ENCODE assay signal across 23 mouse cellular contexts in genomic region chr14:30761211-30761610, GRCm38 (mm10). TPM values are rescaled to one million over a fixed set of nuclear protein-coding genes. Genes with fewer than 3 reads are reported as not detected.
DNase-seq lines count a peak whose midpoint lies in the region; ATAC-seq lines count a peak whose summit lies in the region.
"Had no signal": no experiment of that assay in that cellular context is flagged by ENCODE, and none has a peak within 500 bp of the region (broad histone marks: within the 10 kb centered on the region; RNA-seq: fewer than 3 reads in every experiment).

No protein-coding gene starts in this region.

- no peaks in the 10 kb centered on the region for H3K36me3 ChIP-seq in neural tube, embryonic 15.5 days
- H3K36me3 ChIP-seq: embryonic facial prominence, embryonic 10.5 days; forebrain, embryonic 15.5 days; hindbrain, embryonic 13.5 days; midbrain, embryonic 13.5 days had no signal

- intact Hi-C loops in heart, postnatal 36 days (cut with DNase I), result no loop called here
- intact Hi-C loops in gastrocnemius, postnatal 14 days (cut with DNase I; ENCODE audit: low total_unique reads), result no loop called here

- no peak overlapping the region for H3K4me3 ChIP-seq in neural tube, embryonic 15.5 days (replicated peaks)
- H3K4me3 ChIP-seq: embryonic facial prominence, embryonic 10.5 days; forebrain, embryonic 15.5 days; hindbrain, embryonic 13.5 days; left cerebral cortex, adult 2 months; limb, embryonic 10.5 days; midbrain, embryonic 13.5 days had no signal

- H3K27me3 ChIP-seq in neural tube, embryonic 15.5 days (replicated peaks), result no peaks in the 10 kb centered on the region
- H3K27me3 ChIP-seq: forebrain, embryonic 15.5 days; hindbrain, embryonic 13.5 days; midbrain, embryonic 13.5 days had no signal

- H3K9me3 ChIP-seq in neural tube, embryonic 15.5 days (replicated peaks), result no peaks in the 10 kb centered on the region
- H3K9me3 ChIP-seq: embryonic facial prominence, embryonic 10.5 days; forebrain, embryonic 15.5 days; hindbrain, embryonic 13.5 days; limb, embryonic 10.5 days; midbrain, embryonic 13.5 days had no signal

- H3K4me2 ChIP-seq in neural tube, embryonic 15.5 days, result no peak overlapping the region
- H3K4me2 ChIP-seq: forebrain, embryonic 15.5 days; hindbrain, embryonic 13.5 days; midbrain, embryonic 13.5 days had no signal

- H3K27ac ChIP-seq in neural tube, embryonic 15.5 days (replicated peaks), result no peak overlapping the region
- H3K27ac ChIP-seq: embryonic facial prominence, embryonic 10.5 days; forebrain, embryonic 15.5 days; hindbrain, embryonic 13.5 days; kidney, postnatal 0 days; left cerebral cortex, adult 2 months; limb, embryonic 10.5 days; midbrain, embryonic 13.5 days had no signal

- no peaks in the 10 kb centered on the region for H3K4me1 ChIP-seq in neural tube, embryonic 15.5 days
- H3K4me1 ChIP-seq: embryonic facial prominence, embryonic 10.5 days; forebrain, embryonic 15.5 days; hindbrain, embryonic 13.5 days; limb, embryonic 10.5 days; midbrain, embryonic 13.5 days had no signal

- 87% methylated on average over 1 of the region's 1 CpGs for WGBS in neural tube, embryonic 15.5 days

- H3K9ac ChIP-seq in neural tube, embryonic 15.5 days (replicated peaks), result no peak overlapping the region
- H3K9ac ChIP-seq: forebrain, embryonic 15.5 days; hindbrain, embryonic 13.5 days; midbrain, embryonic 13.5 days had no signal

- peak; percentile 64 for ATAC-seq in megakaryocyte, adult 5-6 weeks (ENCODE audit: poor library complexity, severe bottlenecking)
- ATAC-seq in neural tube, embryonic 15.5 days (ENCODE audit: low FRiP score), result no peak
- ATAC-seq: CD4-positive, CD25-positive, alpha-beta regulatory T cell, adult 4 months; forebrain, embryonic 15.5 days; midbrain, embryonic 13.5 days had no signal

- DNase-seq in heart, adult 8-10 months (ENCODE audit: low spot score), result peak; percentile 6
- no peak for DNase-seq in heart, postnatal 36 days
- peak; percentile 5 for DNase-seq in thymus, postnatal 0 days (ENCODE audit: low spot score)
- DNase-seq in thymus, postnatal 36 days, result no peak
- no peak for DNase-seq in gastrocnemius, postnatal 14 days
- no peak for DNase-seq in retina, embryonic 14.5 days (ENCODE audit: low spot score)
- DNase-seq: adrenal gland, postnatal 14 days; cerebellum, adult 9-10 months; kidney, adult 11 months; layer of hippocampus, adult 9-11 months; liver; right cerebral cortex, adult 18-20 months; right cerebral cortex, postnatal 4 days had no signal

RNA-seq across cellular contexts. Expression of gene Sfmbt1, which starts 46.6 kb away (rescaled TPM):
- total RNA-seq in heart, adult 8-10 months (2022), result 10 to 100 TPM; 13.1 to 14.1 (median 13.3) TPM
- total RNA-seq in heart, postnatal 36 days (2021), result 10 to 100 TPM; 11.1 to 13.4 TPM
- 18.0 and 18.4 TPM in 2 replicates for polyA plus RNA-seq in thymus, postnatal 0 days (2015; fragmentation: Nextera tagmentation; extraction: Ambion mirVana)
- 6.5 and 7.0 TPM in 2 replicates for total RNA-seq in megakaryocyte, adult 5-6 weeks (2015)
- total RNA-seq in megakaryocyte, adult 5-6 weeks (2017), result 7.3 and 7.6 TPM in 2 replicates
- 13.7 and 16.0 TPM in 2 replicates for polyA plus RNA-seq in neural tube, embryonic 15.5 days (2015; fragmentation: Nextera tagmentation; extraction: Ambion mirVana)
- 1 to 10 TPM; 7.4 to 7.9 TPM for total RNA-seq in gastrocnemius, postnatal 14 days (2021)

Comparison
In these comparisons a context has a peak if more than half of its experiments do, and no peak if none do; other contexts are left out.
1. DNase-seq: peak in heart, adult 8-10 months (single experiment) and thymus, postnatal 0 days (single experiment); none in heart, postnatal 36 days (0 of 2), thymus, postnatal 36 days (0 of 2), gastrocnemius, postnatal 14 days (single experiment) and retina, embryonic 14.5 days (single experiment).